Mouse (Mus musculus) lung, postnatal 0 days (tissue): ENCODE measurements around the gene Gfpt2. TPM values are rescaled to one million over a fixed set of nuclear protein-coding genes. Genes with fewer than 3 reads are reported as not detected.

ENCODE experiments used
- ATAC-seq: fragments of 200-750 bp; cut with Nextera tagmentation; 2 replicates; pipeline ENCODE4 v1.8.0; 2017; ENCODE audit warnings: moderate library complexity
- DNase-seq: peaks from one replicate; pipeline ENCODE4 v3.0.0-alpha.2; 2016; ENCODE audit warnings: low spot score
- H3K27ac ChIP-seq: fragments of 300-500 bp; sonication (generic); 2 replicates; pipeline ENCODE4 v1.5.1; 2014; ENCODE audit warnings: antibody characterized with exemption, mild to moderate bottlenecking, low read length, mixed read lengths
- H3K27me3 ChIP-seq: fragments of 300-500 bp; sonication (generic); replicated peaks from 2 replicates; pipeline ENCODE4 v1.6.1; 2014; ENCODE audit warnings: low read length, mixed read lengths; ENCODE audit not compliant: insufficient read depth
- H3K36me3 ChIP-seq: fragments of 300-500 bp; sonication (generic); 2 replicates; pipeline ENCODE4 v1.6.1; 2014; ENCODE audit warnings: low read length, mixed read lengths; ENCODE audit not compliant: insufficient read depth
- H3K4me1 ChIP-seq: fragments of 300-500 bp; sonication (generic); 2 replicates; pipeline ENCODE4 v1.6.1; 2014; ENCODE audit warnings: antibody characterized with exemption, low read depth, low read length, mixed read lengths; ENCODE audit not compliant: insufficient read depth
- H3K4me2 ChIP-seq: fragments of 300-500 bp; sonication (generic); replicated peaks from 2 replicates; pipeline ENCODE4 v1.6.1; 2014; ENCODE audit warnings: low read depth, mild to moderate bottlenecking, low read length, moderate library complexity, mixed read lengths
- H3K4me3 ChIP-seq: fragments of 300-500 bp; sonication (generic); 2 replicates; pipeline ENCODE4 v1.5.1; 2014; ENCODE audit warnings: low read depth, low read length
- H3K9ac ChIP-seq: fragments of 300-500 bp; sonication (generic); replicated peaks from 2 replicates; pipeline ENCODE4 v1.6.1; 2014; ENCODE audit warnings: low read depth, mild to moderate bottlenecking
- H3K9me3 ChIP-seq: fragments of 300-500 bp; sonication (generic); 2 replicates; pipeline ENCODE4 v1.6.1; 2016; ENCODE audit warnings: low read length, mixed read lengths
- CTCF ChIP-seq: IDR thresholded peaks from 2 replicates; pipeline ENCODE4 v1.5.1; 2016; ENCODE audit warnings: antibody characterized with exemption, mild to moderate bottlenecking
- EP300 ChIP-seq: IDR thresholded peaks from 2 replicates; pipeline ENCODE4 v1.6.1; 2016; ENCODE audit warnings: antibody characterized with exemption, mild to moderate bottlenecking, control low read depth
- WGBS: fragments of 180-500 bp; shearing (Covaris S2); extraction: QIAGEN DNeasy Blood & Tissue Kit; methylation state at CpG from one replicate; pipeline ENCODE4 v1.1.7; 2014; 5-methylcytosine and 5-hydroxymethylcytosine counted together
- polyA plus RNA-seq: library from polyadenylated mRNA; unstranded; fragments of >200 nt; fragmentation: Nextera tagmentation; extraction: Ambion mirVana; gene quantifications from 2 replicates; pipeline ENCODE4 v1.2.1, GENCODE M21; 2015

Gfpt2 gene
- polyA plus RNA-seq, 1 experiment from 2014 or later, result 4.5 TPM

- DNase-seq (peak; percentile 63), ATAC-seq (peak; percentile 5; the same call in 1 of the 2 replicates)
- TF ChIP-seq EP300 (no peak), CTCF (no peak)
- peak overlapping the region; percentile 94 for H3K27ac ChIP-seq
- peak overlapping the region; percentile 74 for H3K4me3 ChIP-seq
- peaks cover 12% of the 10 kb centered on the region; the same call in 1 of the 2 replicates for H3K4me1 ChIP-seq
- WGBS, result 7% methylated on average over 26 of the region's 29 CpGs
- peak overlapping the region; percentile 79 for H3K9ac ChIP-seq
- H3K36me3 ChIP-seq, result no peaks in the 10 kb centered on the region
- H3K9me3 ChIP-seq, result no peaks in the 10 kb centered on the region
- peak overlapping the region; percentile 92 for H3K4me2 ChIP-seq
- H3K27me3 ChIP-seq, result no peaks in the 10 kb centered on the region
Measured at GRCm38 (mm10) chr11:49847071-49847810, 53.3 kb downstream of the Gfpt2 start.

- no peak for ATAC-seq
- 62% methylated on average over 2 of the region's 2 CpGs for WGBS
- no peak for DNase-seq
- Histone ChIP-seq H3K4me2 (peak overlapping the region; percentile 92), H3K4me1 (peaks cover 12% of the 10 kb centered on the region; the same call in 1 of the 2 replicates), H3K36me3 (no peaks in the 10 kb centered on the region), H3K27ac (peak overlapping the region; percentile 94), H3K9me3 (no peaks in the 10 kb centered on the region), H3K27me3 (no peaks in the 10 kb centered on the region), H3K4me3 (peak overlapping the region; percentile 74; the same call in 1 of the 2 replicates), H3K9ac (no peak overlapping the region)
- TF ChIP-seq CTCF, result no peak
- TF ChIP-seq EP300, result no peak
Measured at GRCm38 (mm10) chr11:49847811-49848078, 53.8 kb downstream of the Gfpt2 start.

- TF ChIP-seq EP300 (no peak), CTCF (no peak)
- H3K9me3 ChIP-seq, result no peaks in the 10 kb centered on the region
- no peaks in the 10 kb centered on the region for H3K27me3 ChIP-seq
- no peak overlapping the region for H3K27ac ChIP-seq
- DNase-seq (no peak), ATAC-seq (no peak)
- H3K4me2 ChIP-seq, result peak overlapping the region; percentile 25; the same call in 1 of the 2 replicates
- no peak overlapping the region for H3K9ac ChIP-seq
- H3K4me3 ChIP-seq, result peak overlapping the region; percentile 74; the same call in 1 of the 2 replicates
- H3K36me3 ChIP-seq, result no peaks in the 10 kb centered on the region
- H3K4me1 ChIP-seq, result peaks cover 12% of the 10 kb centered on the region; the same call in 1 of the 2 replicates
- WGBS, result 62% methylated on average over 4 of the region's 4 CpGs
Measured at GRCm38 (mm10) chr11:49848080-49848815, 54.3 kb downstream of the Gfpt2 start.

- no peak for ATAC-seq
- no peak for DNase-seq
Measured at GRCm38 (mm10) chr11:49850331-49850730, 56.4 kb downstream of the Gfpt2 start.

GRCm38 (mm10) chr11:49855144-49855543 lies 61.2 kb downstream of the Gfpt2 start:
- Histone ChIP-seq H3K36me3 (peaks cover 3% of the 10 kb centered on the region; the same call in 1 of the 2 replicates), H3K9ac (no peak overlapping the region), H3K27me3 (no peaks in the 10 kb centered on the region), H3K4me2 (no peak overlapping the region), H3K27ac (no peak overlapping the region), H3K4me3 (no peak overlapping the region), H3K4me1 (no peaks in the 10 kb centered on the region), H3K9me3 (no peaks in the 10 kb centered on the region)
- TF ChIP-seq EP300 (no peak), CTCF (no peak)
- ATAC-seq (no peak), DNase-seq (no peak)
- WGBS, result 61% methylated on average over 5 of the region's 5 CpGs

More at GRCm38 (mm10) chr11:49850331-49850730, 56.4 kb downstream of the Gfpt2 start:
- Histone ChIP-seq H3K36me3 (0 out of 2 replicates have a peak, but pooled peaks cover 3% of the 10 kb centered on the region), H3K27ac (no peak overlapping the region), H3K27me3 (no peaks in the 10 kb centered on the region), H3K9ac (no peak overlapping the region), H3K4me3 (no peak overlapping the region), H3K4me1 (peaks cover 12% of the 10 kb centered on the region; the same call in 1 of the 2 replicates), H3K4me2 (no peak overlapping the region), H3K9me3 (no peaks in the 10 kb centered on the region)
- TF ChIP-seq CTCF (no peak), EP300 (no peak)
- 68% methylated on average over 7 of the region's 7 CpGs for WGBS

GRCm38 (mm10) chr11:49861139-49861538 lies 67.2 kb downstream of the Gfpt2 start:
- H3K4me2 ChIP-seq, result no peak overlapping the region
- ATAC-seq (no peak), DNase-seq (no peak)
- no peaks in the 10 kb centered on the region for H3K27me3 ChIP-seq
- no peak overlapping the region for H3K9ac ChIP-seq
- peaks cover 4% of the 10 kb centered on the region; the same call in 1 of the 2 replicates for H3K36me3 ChIP-seq
- WGBS, result 80% methylated on average over 4 of the region's 4 CpGs
- no peak overlapping the region for H3K4me3 ChIP-seq
- H3K4me1 ChIP-seq, result no peaks in the 10 kb centered on the region; the same call in 1 of the 2 replicates
- no peak for TF ChIP-seq CTCF
- no peak for TF ChIP-seq EP300
- no peaks in the 10 kb centered on the region for H3K9me3 ChIP-seq
- no peak overlapping the region for H3K27ac ChIP-seq
